Comparison of ENCODE assay signal across 15 mouse cellular contexts in genomic region chr6:48199951-48200350, GRCm38 (mm10).
DNase-seq lines count a peak whose midpoint lies in the region; ATAC-seq and TF ChIP-seq lines count a peak whose summit lies in the region.
"Had no signal": no experiment of that assay in that cellular context is flagged by ENCODE, and none has a peak within 500 bp of the region (broad histone marks: within the 10 kb centered on the region; RNA-seq: fewer than 3 reads in every experiment).

No protein-coding gene starts in this region.

- no peak overlapping the region for H3K9ac ChIP-seq in limb, embryonic 14.5 days (ENCODE audit: low read depth, low read length, severe bottlenecking)
- H3K9ac ChIP-seq in midbrain, embryonic 14.5 days (replicated peaks; ENCODE audit: low read length), result no peak overlapping the region
- H3K9ac ChIP-seq: heart, embryonic 13.5 days; hindbrain, embryonic 13.5 days; liver, embryonic 12.5 days had no signal

- no peaks in the 10 kb centered on the region for H3K9me3 ChIP-seq in limb, embryonic 14.5 days (ENCODE audit: control insufficient read depth, low read length)
- H3K9me3 ChIP-seq in midbrain, embryonic 14.5 days (ENCODE audit: control insufficient read depth, low read length), result no peaks in the 10 kb centered on the region
- H3K9me3 ChIP-seq: heart, embryonic 13.5 days; hindbrain, embryonic 13.5 days; liver, embryonic 12.5 days had no signal

- no peak for ATAC-seq in limb, embryonic 14.5 days (ENCODE audit: low FRiP score, low read depth)
- ATAC-seq in midbrain, embryonic 14.5 days (ENCODE audit: low FRiP score, low TSS enrichment), result no peak
- ATAC-seq: liver, embryonic 12.5 days; Patski had no signal

- 52% methylated on average over 3 of the region's 3 CpGs for WGBS in limb, embryonic 14.5 days
- WGBS in midbrain, embryonic 14.5 days, result 63% methylated on average over 3 of the region's 3 CpGs

- H3K4me1 ChIP-seq in limb, embryonic 14.5 days (ENCODE audit: control insufficient read depth, insufficient read depth, low read length), result no peaks in the 10 kb centered on the region
- H3K4me1 ChIP-seq in midbrain, embryonic 14.5 days (ENCODE audit: control insufficient read depth, insufficient read depth, low read length), result no peaks in the 10 kb centered on the region
- H3K4me1 ChIP-seq: heart, embryonic 13.5 days; liver, embryonic 12.5 days had no signal

- H3K27me3 ChIP-seq in limb, embryonic 14.5 days (ENCODE audit: control insufficient read depth, insufficient read depth, low read length), result no peaks in the 10 kb centered on the region
- H3K27me3 ChIP-seq in midbrain, embryonic 14.5 days (ENCODE audit: control insufficient read depth, insufficient read depth, low read length), result no peaks in the 10 kb centered on the region
- H3K27me3 ChIP-seq: heart, embryonic 13.5 days; hindbrain, embryonic 13.5 days; liver, embryonic 12.5 days had no signal

- no peak overlapping the region for H3K4me2 ChIP-seq in limb, embryonic 14.5 days (replicated peaks; ENCODE audit: low read depth, low read length, severe bottlenecking)
- no peak overlapping the region for H3K4me2 ChIP-seq in midbrain, embryonic 14.5 days (ENCODE audit: low read length)
- H3K4me2 ChIP-seq: heart, embryonic 13.5 days; hindbrain, embryonic 13.5 days; liver, embryonic 12.5 days had no signal

- DNase-seq in adrenal gland, adult 2 months, result peak; percentile 10
- DNase-seq in adrenal gland, adult 8-10 months, result no peak
- peak; percentile 25 for DNase-seq in lung, postnatal 10 days
- no peak for DNase-seq in lung, postnatal 25 days (ENCODE audit: low spot score)
- DNase-seq in adipocyte (ENCODE audit: low spot score), result peak; percentile 25
- peak; percentile 27 for DNase-seq in limb, embryonic 14.5 days (ENCODE audit: low spot score)
- DNase-seq in midbrain, embryonic 14.5 days, result no peak
- no peak for DNase-seq in layer of hippocampus, postnatal 14 days (ENCODE audit: low spot score in 2 of 2)
- DNase-seq: cerebellum, adult 9-11 months had no signal

- no peak for TF ChIP-seq POLR2A in limb, embryonic 14.5 days (IDR thresholded peaks at IDR 0.05; ENCODE audit: borderline replicate concordance, extremely low read depth, insufficient read depth, insufficient read length)

- H3K4me3 ChIP-seq in limb, embryonic 14.5 days (replicated peaks; ENCODE audit: low read length), result no peak overlapping the region
- no peak overlapping the region for H3K4me3 ChIP-seq in midbrain, embryonic 14.5 days (replicated peaks; ENCODE audit: low read depth, low read length)
- H3K4me3 ChIP-seq: heart, embryonic 13.5 days; hindbrain, embryonic 13.5 days; left cerebral cortex, adult 2 months; liver, embryonic 12.5 days had no signal

- H3K36me3 ChIP-seq in limb, embryonic 14.5 days (ENCODE audit: control insufficient read depth, insufficient read depth, low read length), result no peaks in the 10 kb centered on the region
- H3K36me3 ChIP-seq in midbrain, embryonic 14.5 days (ENCODE audit: control insufficient read depth, insufficient read depth, low read length), result no peaks in the 10 kb centered on the region
- H3K36me3 ChIP-seq: heart, embryonic 13.5 days; hindbrain, embryonic 13.5 days; liver, embryonic 12.5 days had no signal

- H3K27ac ChIP-seq in limb, embryonic 14.5 days (replicated peaks; ENCODE audit: low read depth, low read length), result no peak overlapping the region
- no peak overlapping the region for H3K27ac ChIP-seq in midbrain, embryonic 14.5 days (replicated peaks; ENCODE audit: low read depth, low read length)
- H3K27ac ChIP-seq: heart, embryonic 13.5 days; hindbrain, embryonic 13.5 days; left cerebral cortex, adult 2 months; liver, embryonic 12.5 days; macrophage had no signal

Comparison
In these comparisons a context has a peak if more than half of its experiments do, and no peak if none do; other contexts are left out.
1. DNase-seq: peak in adrenal gland, adult 2 months (single experiment), lung, postnatal 10 days (single experiment), adipocyte (single experiment) and limb, embryonic 14.5 days (single experiment); none in adrenal gland, adult 8-10 months (single experiment), lung, postnatal 25 days (single experiment), midbrain, embryonic 14.5 days (single experiment) and layer of hippocampus, postnatal 14 days (0 of 2).